Mouse (Mus musculus) hindbrain, embryonic 11.5 days (tissue): Measurements from ENCODE around the gene Dcun1d3. TPM values are rescaled to one million over a fixed set of nuclear protein-coding genes. Genes with fewer than 3 reads are reported as not detected.

Experiments
- ATAC-seq: fragments of 200-750 bp; cut with Nextera tagmentation; 2 replicates; pipeline ENCODE4 v1.8.0; 2017; ENCODE audit warnings: mild to moderate bottlenecking, moderate TSS enrichment, moderate library complexity; ENCODE audit not compliant: low FRiP score
- DNase-seq: peaks from one replicate; pipeline ENCODE4 v3.0.0-alpha.2; 2015; ENCODE audit warnings: low spot score
- H3K27ac ChIP-seq: fragments of 300-500 bp; sonication (generic); 2 replicates; pipeline ENCODE4 v1.5.1; 2014; ENCODE audit warnings: mild to moderate bottlenecking, low read depth, low read length
- H3K27me3 ChIP-seq: fragments of 300-500 bp; sonication (generic); 2 replicates; pipeline ENCODE4 v1.6.1; 2014; ENCODE audit warnings: mild to moderate bottlenecking, low read length, moderate library complexity, mixed read lengths; ENCODE audit not compliant: control insufficient read depth, insufficient read depth
- H3K36me3 ChIP-seq: fragments of 300-500 bp; sonication (generic); 2 replicates; pipeline ENCODE4 v1.6.1; 2014; ENCODE audit warnings: mild to moderate bottlenecking, low read length, moderate library complexity, mixed read lengths; ENCODE audit not compliant: control insufficient read depth, insufficient read depth
- H3K4me1 ChIP-seq: fragments of 300-500 bp; sonication (generic); replicated peaks from 2 replicates; pipeline ENCODE4 v1.6.1; 2014; ENCODE audit warnings: low read length, mixed read lengths; ENCODE audit not compliant: control insufficient read depth, insufficient read depth
- H3K4me2 ChIP-seq: fragments of 300-500 bp; sonication (generic); replicated peaks from 2 replicates; pipeline ENCODE4 v1.6.1; 2014; ENCODE audit warnings: mild to moderate bottlenecking, low read depth, low read length
- H3K4me3 ChIP-seq: fragments of 300-500 bp; sonication (generic); 2 replicates; pipeline ENCODE4 v1.5.1; 2014; ENCODE audit warnings: low read depth, low read length
- H3K9ac ChIP-seq: fragments of 300-500 bp; sonication (generic); 2 replicates; pipeline ENCODE4 v1.6.1; 2014; ENCODE audit warnings: low read depth, low read length
- H3K9me3 ChIP-seq: fragments of 300-500 bp; sonication (generic); 2 replicates; pipeline ENCODE4 v1.6.1; 2016; ENCODE audit warnings: low read length; ENCODE audit not compliant: control insufficient read depth
- WGBS: fragments of 180-500 bp; shearing (Covaris S2); extraction: QIAGEN DNeasy Blood & Tissue Kit; methylation state at CpG from one replicate; pipeline ENCODE4 v1.1.7; 2014; 5-methylcytosine and 5-hydroxymethylcytosine counted together
- polyA plus RNA-seq: library from polyadenylated mRNA; unstranded; fragments of >200 nt; fragmentation: Nextera tagmentation; extraction: Ambion mirVana; gene quantifications from 2 replicates; pipeline ENCODE4 v1.2.1, GENCODE M21; 2014

Dcun1d3 gene
- polyA plus RNA-seq, 1 experiment from 2014 or later, result 10.0 TPM

GRCm38 (mm10) chr7:119861335-119862091 is 34.6 kb downstream of the Dcun1d3 start:
- peak; percentile 78 for ATAC-seq
- WGBS, result 27% methylated on average over 6 of the region's 6 CpGs
- Histone ChIP-seq H3K27me3 (no peaks in the 10 kb centered on the region), H3K9ac (no peak overlapping the region), H3K4me1 (no peaks in the 10 kb centered on the region), H3K9me3 (no peaks in the 10 kb centered on the region), H3K36me3 (no peaks in the 10 kb centered on the region; the same call in 1 of the 2 replicates), H3K4me3 (no peak overlapping the region), H3K27ac (peak overlapping the region; percentile 38), H3K4me2 (no peak overlapping the region)
- peak; percentile 57 for DNase-seq

GRCm38 (mm10) chr7:119860971-119861334 is 35.1 kb downstream of the Dcun1d3 start:
- H3K4me1 ChIP-seq, result no peaks in the 10 kb centered on the region
- H3K36me3 ChIP-seq, result no peaks in the 10 kb centered on the region; the same call in 1 of the 2 replicates
- ATAC-seq (no peak), DNase-seq (no peak)
- no peak overlapping the region for H3K9ac ChIP-seq
- H3K9me3 ChIP-seq, result no peaks in the 10 kb centered on the region
- no peak overlapping the region for H3K4me3 ChIP-seq
- no peak overlapping the region for H3K4me2 ChIP-seq
- no peaks in the 10 kb centered on the region for H3K27me3 ChIP-seq
- 0 out of 2 replicates have a peak overlapping the region, but pooled peaks have one; percentile 38 for H3K27ac ChIP-seq

DNA sequence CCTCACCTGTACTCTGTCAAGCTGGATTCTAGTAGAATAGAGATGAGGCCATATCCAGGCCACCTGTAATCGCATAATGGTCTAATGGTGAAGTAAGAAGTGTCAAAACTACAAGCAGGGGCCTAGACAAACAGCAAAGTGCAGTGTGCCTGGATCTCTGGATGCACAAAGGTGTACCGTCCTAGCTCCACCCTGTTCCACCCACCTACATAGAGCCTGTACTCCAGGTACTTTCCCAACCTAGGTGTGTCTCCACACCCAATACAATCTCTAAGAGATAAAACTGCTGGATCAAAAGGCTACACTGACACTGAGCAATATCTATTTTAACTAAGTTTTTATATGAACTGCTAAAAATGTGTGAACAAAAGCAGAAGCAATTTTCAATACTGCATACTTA is 35.5 kb downstream of the Dcun1d3 start:
- DNase-seq (no peak), ATAC-seq (no peak)
- WGBS, result 86% methylated on average over 2 of the region's 2 CpGs
- Histone ChIP-seq H3K4me2 (no peak overlapping the region), H3K36me3 (no peaks in the 10 kb centered on the region; the same call in 1 of the 2 replicates), H3K27me3 (no peaks in the 10 kb centered on the region), H3K27ac (no peak overlapping the region), H3K4me3 (no peak overlapping the region), H3K9ac (no peak overlapping the region), H3K9me3 (no peaks in the 10 kb centered on the region), H3K4me1 (no peaks in the 10 kb centered on the region)

GRCm38 (mm10) chr7:119860116-119860515 is 36.0 kb downstream of the Dcun1d3 start:
- DNase-seq (no peak), ATAC-seq (no peak)
- H3K4me1 ChIP-seq, result no peaks in the 10 kb centered on the region
- WGBS, result 83% methylated on average over 3 of the region's 3 CpGs
- no peak overlapping the region for H3K4me3 ChIP-seq
- H3K9ac ChIP-seq, result no peak overlapping the region
- H3K27me3 ChIP-seq, result no peaks in the 10 kb centered on the region
- H3K36me3 ChIP-seq, result no peaks in the 10 kb centered on the region; the same call in 1 of the 2 replicates
- H3K9me3 ChIP-seq, result no peaks in the 10 kb centered on the region
- no peak overlapping the region for H3K4me2 ChIP-seq
- no peak overlapping the region for H3K27ac ChIP-seq

DNA sequence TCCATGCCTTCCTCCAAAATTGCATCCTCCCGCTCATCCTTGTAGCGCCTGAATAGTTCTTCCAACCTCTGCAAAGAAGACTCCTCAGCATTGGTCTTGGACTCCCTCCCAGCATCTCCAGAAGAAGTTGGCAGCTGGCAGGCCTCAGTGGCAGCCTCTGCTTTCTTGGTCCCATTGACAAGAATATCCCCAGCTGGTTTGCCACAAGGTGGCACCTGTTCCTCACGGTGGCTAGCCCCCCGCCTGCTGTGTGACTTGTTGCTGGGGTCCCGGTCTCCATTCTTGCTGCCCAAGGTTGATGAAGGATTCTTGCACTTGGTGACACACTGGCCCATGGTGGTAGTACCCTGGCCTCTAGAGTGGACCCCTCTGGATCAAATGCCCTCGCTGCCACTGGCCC is 36.6 kb downstream of the Dcun1d3 start:
- Histone ChIP-seq H3K4me2 (no peak overlapping the region), H3K36me3 (no peaks in the 10 kb centered on the region; the same call in 1 of the 2 replicates), H3K4me1 (no peaks in the 10 kb centered on the region), H3K9ac (no peak overlapping the region), H3K9me3 (no peaks in the 10 kb centered on the region), H3K27me3 (no peaks in the 10 kb centered on the region), H3K27ac (no peak overlapping the region), H3K4me3 (no peak overlapping the region)
- ATAC-seq (no peak), DNase-seq (no peak)
- WGBS, result 84% methylated on average over 6 of the region's 6 CpGs

- Histone ChIP-seq H3K4me2 (no peak overlapping the region), H3K36me3 (no peaks in the 10 kb centered on the region; the same call in 1 of the 2 replicates)
Measured at GRCm38 (mm10) chr7:119855031-119855430, 41.1 kb downstream of the Dcun1d3 start.

GRCm38 (mm10) chr7:119854362-119854761 is 41.7 kb downstream of the Dcun1d3 start:
- no peak overlapping the region for H3K9ac ChIP-seq
- no peak overlapping the region for H3K4me3 ChIP-seq
- H3K4me1 ChIP-seq, result no peaks in the 10 kb centered on the region
- no peaks in the 10 kb centered on the region for H3K27me3 ChIP-seq
- ATAC-seq (no peak), DNase-seq (no peak)
- no peaks in the 10 kb centered on the region; the same call in 1 of the 2 replicates for H3K36me3 ChIP-seq
- H3K9me3 ChIP-seq, result no peaks in the 10 kb centered on the region
- no peak overlapping the region for H3K27ac ChIP-seq
- 94% methylated on average over 2 of the region's 2 CpGs for WGBS
- no peak overlapping the region for H3K4me2 ChIP-seq

More at GRCm38 (mm10) chr7:119855031-119855430, 41.1 kb downstream of the Dcun1d3 start:
- Histone ChIP-seq H3K9me3 (no peaks in the 10 kb centered on the region), H3K27ac (no peak overlapping the region), H3K27me3 (no peaks in the 10 kb centered on the region), H3K4me3 (no peak overlapping the region), H3K4me1 (no peaks in the 10 kb centered on the region), H3K9ac (no peak overlapping the region)
- DNase-seq (no peak), ATAC-seq (no peak)

GRCm38 (mm10) chr7:119853186-119853585 is 42.9 kb downstream of the Dcun1d3 start:
- Histone ChIP-seq H3K4me2 (no peak overlapping the region), H3K27me3 (no peaks in the 10 kb centered on the region), H3K36me3 (no peaks in the 10 kb centered on the region; the same call in 1 of the 2 replicates), H3K4me1 (no peaks in the 10 kb centered on the region), H3K27ac (no peak overlapping the region), H3K4me3 (no peak overlapping the region), H3K9ac (no peak overlapping the region), H3K9me3 (no peaks in the 10 kb centered on the region)
- ATAC-seq, result no peak
- DNase-seq, result no peak
- 93% methylated on average over 1 of the region's 1 CpGs for WGBS

DNA sequence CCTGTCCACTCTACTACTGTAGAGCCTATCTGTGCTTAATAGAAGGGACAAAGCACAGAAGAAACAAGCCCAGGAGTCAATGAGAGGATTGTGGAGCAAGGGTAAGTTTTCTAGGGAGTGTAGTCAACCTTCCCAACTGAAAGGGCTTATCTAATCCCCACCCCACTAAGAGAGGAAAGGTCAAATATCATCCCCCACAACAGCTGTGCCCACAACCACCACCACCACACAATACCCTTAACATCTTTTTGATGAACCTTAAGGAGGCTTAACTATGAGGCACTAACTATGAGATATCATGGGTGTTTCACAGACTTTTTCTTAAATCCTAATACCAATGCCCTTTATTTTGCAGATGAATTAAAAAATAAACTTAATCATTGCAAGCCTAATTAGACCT is 43.6 kb downstream of the Dcun1d3 start:
- Histone ChIP-seq H3K27me3 (no peaks in the 10 kb centered on the region), H3K9ac (no peak overlapping the region), H3K4me2 (no peak overlapping the region), H3K9me3 (no peaks in the 10 kb centered on the region), H3K4me3 (no peak overlapping the region), H3K36me3 (no peaks in the 10 kb centered on the region; the same call in 1 of the 2 replicates), H3K27ac (no peak overlapping the region), H3K4me1 (no peaks in the 10 kb centered on the region)
- ATAC-seq (no peak), DNase-seq (no peak)
